Mouse (Mus musculus) thymus, postnatal 4 days (tissue): ENCODE results near the gene AC141477.1.

ENCODE experiments used
- DNase-seq: peaks from one replicate; pipeline ENCODE4 v3.0.0; 2021

The AC141477.1 gene

DNA sequence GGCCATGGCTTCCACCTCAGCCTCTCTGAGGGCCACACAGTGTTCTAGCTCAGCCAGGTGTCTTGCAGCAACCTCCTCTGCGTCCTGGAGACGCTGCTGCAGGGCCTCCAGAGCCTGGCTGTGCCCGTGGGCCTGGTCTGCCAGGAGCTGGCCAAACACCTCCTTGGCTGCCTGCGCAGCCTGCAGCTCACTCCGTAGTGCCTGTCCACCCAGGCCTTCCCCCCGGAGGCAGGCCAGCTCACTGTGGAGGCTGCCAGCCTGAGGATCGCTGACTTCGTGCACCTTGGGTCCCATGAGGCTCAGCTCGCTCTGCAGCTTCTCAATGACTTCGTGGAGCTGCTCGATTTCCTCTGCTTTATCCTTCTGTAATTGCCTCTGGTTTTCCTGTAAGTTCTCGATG is 47.6 kb downstream of the AC141477.1 start:
- no peak for DNase-seq

DNA sequence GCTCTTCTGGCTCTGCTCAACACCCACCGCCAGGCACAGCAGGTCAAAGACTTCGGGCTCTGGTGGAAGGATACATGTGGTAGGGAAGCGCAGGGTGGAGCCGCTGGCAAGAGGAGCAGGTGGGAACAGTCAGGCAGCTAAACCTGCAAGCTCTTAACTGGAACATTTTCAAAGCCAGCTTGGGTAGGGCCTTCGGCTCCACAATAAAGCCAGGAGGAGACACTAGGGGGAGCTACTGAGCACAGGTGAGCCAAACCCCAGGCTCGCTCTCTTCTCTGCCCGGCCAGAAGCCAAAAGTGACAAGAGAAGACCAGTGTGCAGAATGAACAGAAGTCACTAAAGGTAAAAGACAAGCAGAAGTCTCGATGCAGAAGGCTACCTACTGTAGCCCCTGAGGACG is 48.5 kb downstream of the AC141477.1 start:
- peak; percentile 72 for DNase-seq

DNA sequence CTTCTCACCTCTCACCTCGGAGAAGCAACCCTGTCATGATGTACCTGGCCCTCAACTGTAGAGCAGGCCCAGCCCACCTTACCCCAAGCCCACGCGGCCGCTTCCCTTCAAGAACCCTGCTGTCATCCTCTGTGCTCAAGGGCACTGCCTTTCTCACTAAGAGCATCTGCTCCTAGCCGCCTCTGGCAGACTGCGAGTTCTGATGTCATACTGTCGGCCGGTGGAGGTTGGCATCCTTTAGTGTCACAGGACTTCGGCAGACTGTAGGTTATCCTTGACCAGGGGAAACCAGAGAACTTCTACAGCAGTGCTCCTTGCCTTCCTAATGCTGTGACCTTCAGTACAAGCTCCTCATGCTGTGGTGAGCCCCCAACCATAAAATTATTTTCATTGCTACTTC is 49.1 kb downstream of the AC141477.1 start:
- DNase-seq = no peak
